Mouse (Mus musculus): Measurements from ENCODE around the gene Prex1.

The Prex1 gene

GRCm38 (mm10) chr2:166560826-166561225 is 152.8 kb downstream of the Prex1 start:
- DNase-seq (ENCODE audit: low spot score in 2 of 2): no peak

GRCm38 (mm10) chr2:166559531-166559930 is 154.1 kb downstream of the Prex1 start:
- DNase-seq (ENCODE audit: low spot score in 2 of 2): no peak

DNA sequence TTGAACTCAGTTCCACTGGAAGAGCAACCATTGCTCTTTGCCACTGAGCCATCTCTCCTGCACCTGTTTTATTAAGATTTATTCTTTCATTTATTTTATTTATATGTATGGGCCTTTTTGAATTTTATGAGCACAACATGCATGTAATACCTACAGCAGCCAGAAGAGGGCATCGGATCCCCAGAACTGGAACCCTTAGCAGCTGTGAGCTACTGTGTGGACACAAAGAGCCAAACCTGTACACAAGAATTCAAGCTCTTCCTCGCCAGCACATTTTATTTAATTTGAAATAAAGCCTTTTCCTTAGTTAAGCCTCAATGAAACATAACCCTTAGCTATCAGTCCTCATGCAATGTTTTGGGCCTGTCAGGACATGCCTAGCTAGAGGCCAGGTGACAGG is 158.1 kb downstream of the Prex1 start:
- no peak for DNase-seq (ENCODE audit: low spot score in 2 of 2)

DNA sequence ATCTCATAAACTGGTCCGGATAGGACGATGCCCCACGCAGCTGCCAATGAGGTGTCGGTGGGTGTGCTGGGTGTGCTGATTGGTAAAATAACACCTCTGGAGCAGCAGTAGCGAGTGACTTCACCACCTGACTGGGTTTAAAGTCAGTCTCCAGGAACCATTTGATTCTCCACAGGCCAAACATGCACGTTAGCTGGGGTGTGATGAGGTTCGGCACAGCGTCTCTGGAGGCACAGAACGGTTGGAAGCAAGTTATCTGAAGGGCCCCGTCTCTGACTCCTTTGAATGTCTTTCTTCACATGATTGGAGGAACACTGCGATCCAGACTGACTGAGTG is 159.5 kb downstream of the Prex1 start:
- no peak for DNase-seq (ENCODE audit: low spot score in 2 of 2)

DNA sequence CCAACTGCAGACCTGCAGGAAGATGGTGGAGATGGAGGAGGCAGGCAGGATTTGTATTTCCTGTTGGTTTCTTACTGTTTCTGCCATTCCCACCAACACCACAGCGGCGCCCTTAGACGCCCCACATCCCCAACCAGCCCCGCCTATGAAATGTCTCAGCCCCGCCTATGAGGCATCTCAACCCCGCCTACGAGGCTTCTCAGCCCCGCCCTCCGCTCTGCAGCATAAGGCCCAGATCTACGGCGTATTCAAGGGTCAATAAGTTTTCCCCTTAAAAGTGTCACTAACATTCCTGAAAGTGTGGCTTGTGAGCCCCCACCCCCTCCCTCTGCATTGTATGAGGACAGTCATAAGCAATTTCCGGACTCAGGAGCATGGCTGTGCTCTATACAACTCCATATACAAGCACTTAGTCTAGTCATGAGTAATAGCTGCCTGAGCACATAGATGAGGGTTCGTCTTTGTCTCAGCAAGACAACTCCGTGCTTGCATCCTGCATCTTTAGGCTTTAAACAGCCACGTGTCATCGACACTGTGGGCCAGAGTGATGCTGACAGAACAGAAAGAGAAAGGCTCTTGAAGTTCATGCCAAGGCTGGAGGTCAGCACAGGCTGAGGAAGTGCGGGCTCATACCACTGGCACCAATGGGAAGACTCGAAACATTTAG is 160.0 kb downstream of the Prex1 start:
- DNase-seq (ENCODE audit: low spot score in 2 of 2): no peak

GRCm38 (mm10) chr2:166552657-166553056 is 161.0 kb downstream of the Prex1 start:
- no peak for DNase-seq (ENCODE audit: low spot score in 2 of 2)

DNA sequence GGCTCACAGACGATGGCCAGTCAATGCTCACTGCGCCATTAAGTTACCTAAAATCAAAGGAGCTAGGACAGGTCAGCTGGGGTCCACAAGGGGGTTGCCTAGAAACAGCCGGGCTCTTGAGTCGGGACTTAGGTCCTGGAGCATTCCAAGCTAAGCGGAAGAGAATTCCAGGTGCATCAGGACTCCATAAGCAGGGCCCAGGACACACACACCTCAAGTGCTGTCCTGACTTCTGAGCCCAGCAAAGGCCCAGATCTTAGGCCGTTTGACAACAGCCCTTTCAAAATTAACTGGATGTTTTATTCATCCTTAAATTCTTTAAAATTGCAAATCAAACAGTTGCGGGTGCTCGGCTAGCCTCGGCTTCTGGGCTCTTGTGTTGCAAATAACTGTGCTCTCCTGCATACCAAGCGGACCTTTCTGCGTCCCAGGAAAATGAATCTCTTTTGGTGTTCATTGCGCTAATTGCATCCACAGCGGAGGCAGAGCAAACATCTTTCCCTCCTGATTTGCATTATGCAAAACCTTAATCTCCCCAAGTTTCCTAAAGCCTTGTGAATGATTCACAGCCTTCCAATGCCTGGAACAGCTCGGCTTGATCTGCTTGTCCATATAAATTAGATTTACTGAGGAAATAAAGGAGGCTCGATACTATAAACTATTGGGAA is 161.7 kb downstream of the Prex1 start:
- no peak for DNase-seq (ENCODE audit: low spot score in 2 of 2)

GRCm38 (mm10) chr2:166549871-166550270 is 163.8 kb downstream of the Prex1 start:
- DNase-seq (ENCODE audit: low spot score in 2 of 2): no peak

DNA sequence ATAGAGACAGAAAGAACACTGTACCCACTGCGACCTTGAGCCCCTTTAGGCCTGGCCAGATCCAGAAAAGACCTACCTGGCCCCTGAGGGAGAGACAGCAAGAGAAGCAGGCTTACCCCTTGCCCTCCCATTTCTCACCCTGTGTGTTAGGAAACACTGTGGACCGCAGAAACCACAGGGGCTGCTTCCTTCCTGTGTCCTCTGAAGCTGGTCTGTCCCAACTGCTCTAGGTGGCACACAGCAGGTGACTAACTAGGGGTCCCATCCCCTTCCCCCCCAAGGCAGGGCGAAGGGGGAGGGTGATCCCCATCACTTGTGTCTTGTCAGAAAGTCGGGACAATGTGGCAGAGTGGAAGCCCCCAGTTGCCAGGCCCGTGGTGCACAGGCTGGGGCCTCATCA is 164.6 kb downstream of the Prex1 start:
- DNase-seq (ENCODE audit: low spot score in 2 of 2): no peak

DNA sequence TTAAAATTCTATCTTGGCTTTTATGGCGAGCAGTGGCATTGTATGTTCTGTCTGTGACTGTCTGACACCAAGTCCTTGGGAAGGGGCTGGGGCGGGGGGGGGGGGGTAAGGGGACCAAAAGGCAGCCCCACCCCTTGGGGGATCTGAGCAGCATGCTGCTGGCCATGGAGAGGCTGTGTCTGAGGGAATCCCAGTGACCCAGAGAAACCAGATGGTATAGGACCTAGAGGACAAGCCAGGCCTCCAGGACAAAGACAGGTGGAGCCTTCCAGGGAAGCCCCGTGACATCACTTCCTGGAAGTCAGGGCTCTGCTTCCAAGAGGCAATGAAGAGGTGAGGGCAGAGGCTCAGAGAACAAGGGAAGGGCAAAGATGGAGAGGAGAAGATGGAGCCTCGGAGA is 168.1 kb downstream of the Prex1 start:
- DNase-seq (ENCODE audit: low spot score in 2 of 2): no peak

- no peak for DNase-seq (ENCODE audit: low spot score in 2 of 2)
Measured at GRCm38 (mm10) chr2:166544575-166545251, 168.9 kb downstream of the Prex1 start.

DNA sequence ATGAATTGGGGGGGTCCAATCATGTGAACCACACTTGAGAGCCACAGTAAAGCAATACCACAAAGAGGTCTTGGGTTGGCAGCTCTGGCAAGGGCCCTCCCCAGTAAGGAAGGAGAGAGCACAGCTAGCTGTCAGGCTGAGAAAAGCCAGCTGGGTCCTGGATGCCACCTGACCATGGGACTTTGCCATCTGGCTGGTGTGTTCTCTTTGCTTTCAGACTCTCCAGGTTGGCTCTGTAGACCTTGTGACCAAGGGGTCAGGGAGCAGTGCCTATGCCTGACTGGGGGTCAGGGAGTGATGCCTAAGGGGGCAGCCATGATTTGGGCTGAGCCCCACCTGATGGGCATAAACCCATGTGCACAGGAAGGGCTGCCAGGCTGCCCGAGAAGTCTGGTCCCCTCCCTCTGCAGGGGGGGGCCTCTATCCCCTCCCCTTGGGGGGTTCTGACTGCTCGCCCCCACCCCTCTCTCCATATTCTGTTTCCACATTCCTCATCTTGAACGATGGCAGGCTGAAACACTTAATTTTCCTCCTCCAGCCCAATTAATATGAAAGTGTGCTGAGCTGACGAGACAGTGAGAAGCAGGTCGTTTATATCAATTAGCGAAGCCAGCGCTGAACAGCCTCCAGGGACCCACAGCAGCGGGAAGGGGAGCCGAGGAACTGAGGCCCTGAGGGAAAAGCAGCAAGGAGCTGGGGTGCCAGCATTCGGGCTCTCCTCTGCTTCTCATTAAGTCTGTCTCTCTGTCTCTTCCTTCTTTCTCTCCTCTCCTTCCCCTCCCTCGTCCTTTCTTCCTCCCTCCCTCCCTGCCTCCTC is 172.3 kb downstream of the Prex1 start:
- DNase-seq (ENCODE audit: low spot score in 2 of 2): no peak

GRCm38 (mm10) chr2:166540216-166540615 is 173.4 kb downstream of the Prex1 start:
- no peak for DNase-seq (ENCODE audit: low spot score in 2 of 2)

- DNase-seq (ENCODE audit: low spot score in 2 of 2): peak; percentile 35 to 51
Measured at GRCm38 (mm10) chr2:166536896-166537295, 176.7 kb downstream of the Prex1 start.

DNA sequence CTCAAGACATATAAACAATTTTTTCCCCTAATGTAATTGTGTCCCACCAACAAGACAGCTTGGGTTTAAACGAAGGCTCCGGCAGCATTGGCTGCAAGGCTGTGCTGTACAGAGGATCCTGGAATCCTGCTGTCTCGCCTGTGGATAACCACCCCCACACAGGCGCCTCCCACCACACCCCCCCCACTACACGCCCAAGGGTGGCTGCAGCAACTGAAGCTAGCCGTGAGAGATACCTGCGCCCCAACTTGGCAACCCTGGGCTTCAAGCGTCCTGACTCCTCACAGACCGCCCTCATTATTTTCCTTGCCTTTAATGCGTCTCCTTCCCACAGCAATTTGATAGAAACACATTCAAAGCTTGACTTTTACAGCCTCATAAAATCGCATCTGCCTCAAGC is 178.1 kb downstream of the Prex1 start:
- DNase-seq (ENCODE audit: low spot score in 2 of 2): no peak

GRCm38 (mm10) chr2:166526204-166526603 is 187.4 kb downstream of the Prex1 start:
- no peak for DNase-seq (ENCODE audit: low spot score in 2 of 2)

DNA sequence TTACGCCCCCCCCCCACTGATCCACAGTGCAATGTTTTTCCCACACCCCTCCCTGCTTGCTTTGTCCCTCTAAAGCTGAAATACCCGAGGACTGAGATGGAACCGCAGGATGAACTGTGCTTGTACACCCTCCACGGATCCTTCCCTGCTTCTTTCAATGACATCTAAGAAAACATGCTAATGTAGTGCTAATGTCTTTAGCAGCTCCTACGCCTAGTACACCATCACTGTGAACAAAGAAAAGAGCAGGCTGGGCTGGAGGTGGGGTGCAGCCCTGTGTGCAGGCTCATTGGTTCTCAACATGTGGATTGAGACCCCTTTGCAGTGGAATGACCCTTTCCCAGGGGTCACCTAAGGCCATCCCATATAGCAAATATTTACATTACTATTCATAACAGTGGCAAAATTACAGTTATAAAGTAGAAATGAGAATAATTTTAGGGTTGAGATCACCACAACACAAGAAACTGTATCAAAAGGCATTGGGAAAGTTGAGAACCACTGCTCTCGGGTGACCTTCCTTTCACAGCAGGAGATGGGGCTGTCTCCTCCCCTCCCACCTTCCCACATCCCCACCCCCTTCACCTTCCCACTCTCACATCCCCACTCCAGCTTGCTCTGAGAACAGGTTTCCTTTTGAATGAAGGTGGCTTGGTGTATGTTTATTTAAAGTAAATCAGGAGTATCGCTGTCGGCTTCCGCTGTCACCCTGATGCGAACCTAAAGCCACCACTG is 190.3 kb downstream of the Prex1 start:
- no peak for DNase-seq (ENCODE audit: low spot score in 2 of 2)

DNA sequence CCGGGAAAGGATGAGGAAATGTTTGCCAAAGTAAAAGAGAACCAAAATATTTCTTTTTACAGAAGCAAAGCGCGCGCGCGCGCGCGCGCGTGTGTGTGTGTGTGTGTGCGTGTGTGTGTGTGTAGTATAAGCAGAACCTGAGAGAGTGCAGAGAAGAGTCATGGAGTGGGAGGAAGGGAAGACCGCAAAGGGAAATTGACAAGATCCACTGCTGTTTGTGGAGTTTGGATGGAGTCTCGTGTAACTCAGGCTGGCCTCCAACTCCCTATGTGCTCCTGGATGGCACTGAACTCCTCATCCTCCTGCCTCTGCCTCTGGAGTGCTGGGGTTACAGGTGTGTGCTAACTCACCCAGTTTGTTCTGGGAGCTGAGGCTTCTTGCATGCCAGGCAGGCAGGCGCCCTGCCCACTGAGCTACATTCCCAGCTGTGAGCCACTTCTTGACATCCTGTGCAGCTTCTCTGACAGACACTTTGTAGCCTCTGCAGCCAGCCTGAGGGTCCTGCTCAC is 191.0 kb downstream of the Prex1 start:
- no peak for DNase-seq (ENCODE audit: low spot score in 2 of 2)

- DNase-seq (ENCODE audit: low spot score in 2 of 2): peak; percentile 68 to 75
Measured at GRCm38 (mm10) chr2:166521878-166522611, 191.6 kb downstream of the Prex1 start.

GRCm38 (mm10) chr2:166521461-166521860 is 192.2 kb downstream of the Prex1 start:
- DNase-seq (ENCODE audit: low spot score in 2 of 2): no peak

DNA sequence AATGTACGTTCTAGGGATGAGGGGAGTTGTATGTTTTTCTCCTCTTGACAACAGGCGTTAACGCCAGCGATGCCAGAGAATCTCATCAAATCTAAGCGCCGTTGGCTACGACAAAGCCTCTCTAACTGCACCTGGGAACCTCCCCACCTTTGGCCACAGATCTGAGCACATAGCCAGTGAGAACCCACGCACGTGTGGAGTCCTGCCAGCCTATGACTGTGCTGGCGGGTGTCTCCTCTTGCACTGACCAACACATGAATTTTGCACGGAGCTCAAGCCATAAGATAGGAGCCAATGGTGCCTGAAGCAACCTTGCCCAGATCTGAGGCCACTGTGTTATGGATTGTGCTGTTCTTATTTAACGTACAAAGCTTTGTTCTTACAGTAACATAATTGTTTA is 193.1 kb downstream of the Prex1 start:
- no peak for DNase-seq (ENCODE audit: low spot score in 2 of 2)
